Mouse (Mus musculus): ENCODE results near the gene Blzf1.

DNA sequence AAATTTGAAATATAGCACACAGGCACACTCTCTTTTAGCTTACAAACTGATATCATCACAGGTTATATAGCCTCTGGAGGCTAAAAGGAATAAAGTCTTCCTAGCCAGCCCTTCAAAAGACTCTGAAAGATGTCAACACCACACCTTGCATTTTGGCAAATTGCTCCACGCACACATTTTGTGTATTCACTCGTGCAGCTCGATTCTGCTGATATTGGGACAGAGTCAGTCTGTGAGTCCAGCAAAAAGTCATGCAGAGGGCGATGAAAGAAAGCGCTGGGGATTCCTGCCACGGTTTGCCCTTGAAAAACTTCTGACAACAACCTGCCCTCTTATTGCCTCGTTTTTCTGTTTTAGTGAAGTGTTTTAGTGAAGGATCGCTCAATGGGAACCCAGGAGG, 59.8 kb downstream of the Blzf1 start:
- TF ChIP-seq CTCF (IDR thresholded peaks at IDR 0.05; ENCODE audit: borderline replicate concordance, insufficient read depth, low read depth, low read length): no peak
- TF ChIP-seq POLR2A (IDR thresholded peaks at IDR 0.05; ENCODE audit: borderline replicate concordance, insufficient read depth, low read length): no peak

All from cerebellum, adult 2 months (tissue).